Mouse (Mus musculus) kidney, adult 2 months (tissue): ENCODE results near the gene Gm21887.
"Not testable (repeated sequence)": the region's sequence is repeated elsewhere in the genome, so short reads cannot be mapped to it uniquely, and the experiment has no call there.

Experiments used
- CTCF ChIP-seq: fragments of 200-500 bp; conservative IDR thresholded peaks from 2 replicates; pipeline ENCODE4 v1.5.1; 2011; ENCODE audit warnings: low read depth, mild to moderate bottlenecking, control low read depth, low read length, moderate library complexity, mixed read lengths; ENCODE audit not compliant: insufficient read depth, insufficient read length
- POLR2A ChIP-seq: fragments of 200-500 bp; IDR thresholded peaks from one replicate; pipeline ENCODE4 v1.6.1; 2011; ENCODE audit warnings: low read depth, low read length, control low read depth

DNA sequence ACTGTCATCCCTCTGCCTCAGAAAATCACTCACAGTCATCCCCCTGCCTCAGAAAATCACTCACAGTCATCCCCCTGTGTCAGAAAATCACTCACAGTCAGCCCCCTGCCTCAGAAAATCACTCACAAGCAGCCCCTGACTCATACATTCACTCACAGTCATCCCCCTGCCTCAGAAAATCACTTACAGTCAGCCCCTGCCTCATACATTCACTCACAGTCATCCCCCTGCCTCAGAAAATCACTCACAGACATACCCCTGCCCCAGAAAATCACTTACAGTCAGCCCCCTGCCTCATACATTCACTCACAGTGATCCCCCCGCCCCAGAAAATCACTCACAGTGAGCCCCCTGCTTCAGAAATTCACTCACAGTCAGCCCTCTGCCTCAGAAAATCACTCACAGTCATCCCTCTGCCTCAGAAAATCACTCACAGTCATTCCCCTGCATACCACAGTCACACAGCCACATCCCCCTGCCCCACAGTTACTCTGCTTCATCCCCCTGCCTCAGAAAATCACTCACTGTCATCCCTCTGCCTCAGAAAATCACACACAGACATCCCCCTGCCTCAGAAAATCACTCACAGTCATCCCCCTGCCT lies 3.7 kb upstream of the Gm21887 start:
- TF ChIP-seq CTCF, POLR2A: not testable (repeated sequence)
